Mouse (Mus musculus) 416B (cell line): ENCODE measurements around the gene F2r.

Experiments used
- DNase-seq: peaks from one replicate; pipeline ENCODE4 v3.0.0; 2011; ENCODE audit warnings: low read depth

Gene F2r

DNA sequence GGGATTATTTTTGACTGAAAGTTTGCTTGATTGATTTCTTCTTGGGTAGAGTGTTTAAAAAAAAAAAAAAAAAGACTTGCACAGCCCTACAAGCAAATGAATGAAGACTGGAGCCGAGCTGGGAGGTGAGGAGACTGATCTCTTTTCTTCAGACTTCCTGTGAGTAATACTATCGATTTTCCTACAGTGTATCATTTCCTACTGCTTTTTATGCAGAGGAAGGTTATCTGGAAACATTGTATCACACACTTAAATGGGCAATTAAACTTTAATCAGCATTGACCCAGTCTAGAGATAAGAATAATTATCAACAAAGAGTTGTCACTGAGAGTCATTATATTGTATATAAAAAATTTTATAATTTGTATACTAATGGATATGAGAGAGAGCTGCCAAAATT, 12.5 kb upstream of the F2r start:
- peak; percentile 85 for DNase-seq

DNA sequence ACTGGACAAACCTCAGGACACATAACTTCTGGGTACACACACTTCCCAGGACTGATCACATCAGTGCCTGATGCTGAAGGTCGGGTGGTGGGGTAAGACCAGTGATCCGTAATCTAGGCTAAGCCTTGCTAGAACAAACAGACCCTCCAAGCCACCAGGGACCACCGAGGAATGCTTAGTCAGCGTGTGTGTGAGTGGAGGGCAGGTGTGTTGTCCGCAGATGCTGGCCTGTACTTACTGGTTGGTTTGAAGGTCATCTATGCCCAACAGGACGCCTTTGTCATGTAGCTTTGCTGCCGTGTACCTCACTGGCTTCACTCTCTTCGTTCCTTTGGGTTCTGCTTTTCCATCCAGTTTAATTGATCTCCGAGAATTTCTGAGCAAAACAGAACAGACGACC, 11.5 kb upstream of the F2r start:
- DNase-seq: no peak

DNA sequence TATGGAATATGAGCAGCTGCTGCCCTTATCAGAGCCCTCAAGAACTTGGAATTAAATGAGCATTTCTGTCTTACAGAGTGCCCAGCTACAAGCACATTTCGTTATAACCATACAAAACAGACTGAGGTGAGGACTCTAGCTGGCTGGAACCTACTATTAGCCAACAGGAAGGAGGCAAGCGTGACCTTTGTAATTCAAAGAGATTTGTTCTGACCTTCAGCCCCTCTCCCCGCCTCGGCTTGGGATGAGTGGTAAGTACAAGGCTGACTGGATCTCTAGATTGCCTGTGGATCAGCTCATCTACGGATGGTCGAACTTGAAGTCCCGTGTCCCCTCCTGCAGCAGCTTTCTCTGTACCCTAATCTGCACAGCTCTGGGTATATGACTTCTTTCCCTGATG, 8.4 kb upstream of the F2r start:
- DNase-seq: no peak

DNA sequence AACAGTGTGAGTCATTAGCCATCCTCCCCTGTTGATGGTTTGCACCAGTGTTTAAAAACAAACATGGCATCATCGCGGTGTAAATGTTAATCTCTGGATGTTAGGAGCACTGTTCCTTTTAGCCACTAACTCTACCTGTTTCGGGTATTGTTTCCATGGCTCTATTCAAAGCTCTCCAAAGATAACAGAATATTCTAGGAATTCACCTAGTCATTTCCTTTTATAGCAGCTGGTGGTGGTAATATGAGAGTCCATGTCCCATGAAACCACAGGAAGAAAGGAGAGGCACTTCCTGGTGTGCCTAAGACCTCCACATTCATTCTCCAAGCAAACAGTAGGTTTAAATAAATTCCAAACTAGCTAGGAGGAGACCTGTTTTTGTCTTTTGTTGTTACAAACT, 4.8 kb upstream of the F2r start:
- DNase-seq: no peak

DNA sequence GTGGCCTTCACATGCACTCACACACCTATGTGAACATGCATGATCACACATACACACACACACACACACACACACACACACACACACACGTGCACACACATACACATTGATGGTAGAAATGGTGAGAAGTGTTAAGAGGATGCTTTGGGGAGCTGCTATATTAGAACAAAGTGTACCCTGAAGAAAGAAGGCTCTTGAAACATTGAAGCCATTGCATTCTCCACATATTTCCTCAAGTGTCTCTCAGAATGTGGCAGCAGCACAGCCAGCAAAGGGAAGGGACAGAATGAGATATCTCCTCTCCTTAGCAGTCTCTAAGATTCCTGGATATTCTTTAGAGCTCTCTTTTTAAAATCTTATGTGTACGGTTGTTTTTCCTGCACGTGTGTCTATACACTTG, 3.3 kb upstream of the F2r start:
- DNase-seq: no peak

DNA sequence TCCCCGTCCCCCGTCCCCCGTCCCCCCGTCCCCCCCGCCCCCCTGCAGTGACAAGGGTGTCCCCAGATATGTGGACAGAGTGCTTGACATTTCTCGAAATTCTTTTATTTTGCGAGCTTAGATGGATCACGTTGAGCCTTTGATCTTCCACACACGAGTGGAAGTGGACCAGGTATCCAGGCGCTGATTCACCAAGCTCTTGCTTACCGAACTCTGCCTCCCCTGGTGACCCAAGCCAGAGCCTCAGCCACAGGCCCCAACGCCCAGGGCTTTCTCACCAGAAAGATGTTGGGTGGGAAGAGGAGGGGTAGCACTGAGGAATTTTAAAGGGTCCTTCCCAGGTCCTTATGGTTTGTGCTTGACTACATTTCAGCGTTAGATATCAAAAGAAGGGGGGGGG, 572 bp upstream of the F2r start:
- no peak for DNase-seq

DNA sequence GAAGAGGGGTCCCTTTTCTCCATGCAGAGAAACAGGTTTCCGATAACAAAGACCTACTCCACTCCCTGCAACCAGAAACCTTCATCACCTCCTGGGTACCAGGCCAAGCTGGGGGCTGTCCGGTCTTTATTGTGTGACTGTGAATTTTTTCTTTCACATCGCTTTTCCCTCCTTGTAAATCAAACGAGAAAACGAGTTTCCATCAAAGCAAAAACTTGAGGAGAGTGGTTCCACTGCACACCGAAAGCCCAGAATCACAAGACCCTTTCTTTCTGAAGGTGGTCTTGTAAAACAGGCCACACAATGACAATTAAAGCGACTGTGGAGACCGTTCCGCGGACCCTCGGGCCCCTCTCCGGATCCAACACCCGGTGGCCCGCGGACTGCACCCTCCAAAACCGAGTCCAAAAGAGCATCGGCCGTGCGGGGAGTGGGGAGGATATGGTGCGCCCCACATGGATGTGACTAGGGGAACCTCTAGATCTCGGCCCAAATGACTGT, 566 bp downstream of the F2r start:
- peak; percentile 36 for DNase-seq

DNA sequence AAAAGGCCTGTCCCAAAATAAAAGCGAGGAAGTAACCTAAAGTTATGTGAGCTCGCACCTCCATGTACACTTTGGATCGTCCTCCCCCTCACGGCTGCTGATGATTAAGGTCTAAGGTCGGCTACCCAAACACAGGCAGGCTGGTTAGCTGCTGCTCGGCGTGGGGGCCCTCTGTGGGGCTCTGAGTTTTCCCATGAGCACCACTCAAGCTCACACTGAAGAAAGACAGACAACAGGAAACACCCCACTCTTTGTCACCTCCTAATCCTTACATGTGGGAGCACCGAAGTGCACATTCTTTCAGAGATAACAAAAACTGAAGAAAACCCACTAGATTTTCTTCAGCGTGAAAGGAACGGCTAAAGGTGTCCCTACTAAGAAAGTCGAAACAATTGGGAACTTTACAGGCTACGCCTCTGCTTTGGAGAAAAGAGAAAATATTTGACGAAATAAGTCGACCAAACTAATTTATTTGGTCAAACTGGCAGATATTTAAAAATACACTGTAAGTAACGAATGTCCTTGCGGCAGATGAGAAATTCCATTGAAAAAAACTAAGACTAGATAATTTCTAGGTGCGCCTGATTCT, 1.1 kb downstream of the F2r start:
- DNase-seq: peak; percentile 48

DNA sequence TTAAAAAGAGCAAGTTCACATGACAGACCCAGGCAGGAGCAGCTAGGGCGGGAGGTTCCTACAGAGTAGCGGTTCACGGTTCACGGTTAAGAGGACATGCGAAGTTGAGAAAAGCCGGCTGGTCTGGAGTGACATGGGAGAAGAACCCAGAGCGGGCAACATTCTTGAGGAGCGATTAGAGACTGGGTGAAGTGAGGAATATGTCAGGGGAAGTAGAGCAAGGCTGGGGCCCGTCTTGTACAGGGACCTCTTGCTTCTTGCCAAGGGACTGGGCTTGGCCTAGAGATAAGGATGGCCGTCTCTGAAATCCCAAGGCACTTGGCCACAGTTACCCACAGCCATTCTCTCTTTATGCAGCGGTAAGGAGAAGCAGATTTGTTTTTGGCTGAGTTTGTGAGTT, 1.8 kb downstream of the F2r start:
- peak; percentile 24 for DNase-seq

DNA sequence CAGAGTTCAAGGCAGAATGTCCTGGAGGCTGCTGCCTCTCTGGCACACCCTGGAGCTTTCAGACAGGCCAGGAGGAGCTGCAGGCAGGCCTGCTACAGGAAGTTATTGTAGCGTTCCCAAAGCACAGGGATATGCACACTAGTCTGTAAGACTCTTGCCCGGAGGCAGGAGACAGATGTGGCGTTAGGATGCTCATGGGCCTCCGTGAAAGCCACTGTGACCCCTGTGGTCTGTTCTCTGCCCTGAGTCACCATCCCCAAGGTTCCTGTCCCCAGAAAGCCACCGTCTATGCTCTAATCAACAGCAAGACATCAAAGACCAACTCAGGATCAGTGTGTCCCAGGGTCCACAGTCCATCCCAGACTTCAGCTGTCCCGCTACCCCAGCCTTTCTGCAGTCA, 3.5 kb downstream of the F2r start:
- DNase-seq: peak; percentile 87

DNA sequence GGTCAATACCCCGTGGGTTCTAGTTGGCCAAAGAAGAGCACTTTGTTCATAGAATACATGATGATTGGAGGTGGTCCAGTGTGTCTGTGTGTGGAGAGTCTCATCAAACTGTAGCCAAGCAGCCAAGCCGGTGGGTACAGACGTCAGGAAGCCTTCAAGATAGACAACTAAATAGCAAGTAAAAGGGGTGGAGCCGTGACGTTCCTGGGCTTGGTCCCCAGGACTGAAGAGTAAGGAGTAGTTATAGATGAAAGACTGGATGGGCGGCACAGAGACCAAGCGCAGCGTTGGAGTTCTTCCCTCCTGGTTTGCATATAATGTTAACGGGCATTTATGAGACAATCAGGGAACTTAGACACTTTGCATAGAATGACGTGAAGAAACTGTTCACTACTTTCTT, 6.0 kb downstream of the F2r start:
- DNase-seq: no peak

DNA sequence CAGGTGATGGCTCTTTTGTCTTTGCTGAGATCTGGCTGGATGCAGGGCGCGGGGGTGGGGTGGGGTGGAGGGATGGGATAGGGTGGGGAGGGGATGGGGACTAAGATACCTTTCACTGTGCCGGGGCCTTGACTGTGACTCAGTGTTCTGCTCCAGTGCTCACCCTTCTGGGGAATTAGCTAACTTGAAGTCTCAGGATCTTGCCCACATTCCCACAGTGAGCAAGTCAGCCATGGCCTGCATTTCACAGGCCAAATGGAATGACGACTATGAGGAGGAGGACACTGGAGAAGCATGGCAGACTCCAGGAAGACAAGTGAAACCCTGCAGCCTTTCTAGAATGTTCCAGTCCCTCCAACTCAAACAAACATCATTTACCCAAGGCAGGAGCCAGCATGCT, 6.5 kb downstream of the F2r start:
- DNase-seq: no peak

DNA sequence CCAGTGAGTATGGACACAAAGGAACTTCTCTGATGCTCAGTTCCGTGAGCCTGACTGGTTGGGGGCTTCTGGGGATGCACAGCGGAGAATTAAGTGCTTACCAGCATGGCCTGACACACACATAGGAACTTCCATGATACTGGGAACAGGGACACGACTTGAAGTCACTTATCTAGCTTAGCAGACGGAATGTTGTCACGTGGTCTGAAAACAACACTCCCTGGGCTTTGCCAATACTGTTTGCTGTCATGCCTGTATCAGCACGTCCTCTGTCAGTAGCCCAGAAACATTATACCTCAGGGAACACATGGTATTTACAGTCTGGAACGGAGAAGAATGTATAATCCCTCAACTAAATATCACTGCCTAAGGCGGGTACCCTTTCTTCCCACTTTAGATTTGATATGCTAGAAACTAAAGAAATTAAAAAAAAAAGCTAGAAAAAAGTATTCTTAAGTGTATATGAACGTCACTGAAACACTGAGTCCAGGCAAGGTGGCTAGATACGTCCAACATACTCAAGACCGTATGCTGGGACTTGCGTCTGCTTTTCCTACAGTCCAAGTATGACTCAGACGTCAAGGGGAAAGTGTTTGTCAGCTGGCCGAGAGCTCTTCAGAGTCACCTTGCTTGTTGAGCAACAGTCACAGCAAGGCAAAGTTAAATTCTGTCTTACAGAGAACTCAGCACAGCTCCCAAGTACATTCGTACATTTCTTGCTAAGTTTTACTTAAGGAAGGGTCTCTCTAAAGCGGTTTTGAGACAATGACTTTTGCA, 7.3 kb downstream of the F2r start:
- DNase-seq: peak; percentile 75

DNA sequence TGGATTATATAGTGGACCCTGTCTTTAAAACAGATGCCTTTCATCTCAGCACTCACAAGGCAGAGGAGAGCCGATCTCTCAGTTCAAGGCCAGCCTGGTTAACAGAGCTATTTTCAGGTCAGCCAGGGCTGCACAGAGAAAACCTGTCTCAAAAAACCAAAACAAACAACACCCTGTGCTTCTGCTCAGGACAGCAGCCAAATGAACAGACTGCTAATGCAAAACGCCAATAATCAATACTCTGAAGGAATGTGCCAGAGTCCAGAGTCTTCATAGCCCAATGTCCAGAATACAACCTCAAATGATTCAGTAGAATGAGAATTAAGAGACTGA, 9.2 kb downstream of the F2r start:
- DNase-seq: no peak

DNA sequence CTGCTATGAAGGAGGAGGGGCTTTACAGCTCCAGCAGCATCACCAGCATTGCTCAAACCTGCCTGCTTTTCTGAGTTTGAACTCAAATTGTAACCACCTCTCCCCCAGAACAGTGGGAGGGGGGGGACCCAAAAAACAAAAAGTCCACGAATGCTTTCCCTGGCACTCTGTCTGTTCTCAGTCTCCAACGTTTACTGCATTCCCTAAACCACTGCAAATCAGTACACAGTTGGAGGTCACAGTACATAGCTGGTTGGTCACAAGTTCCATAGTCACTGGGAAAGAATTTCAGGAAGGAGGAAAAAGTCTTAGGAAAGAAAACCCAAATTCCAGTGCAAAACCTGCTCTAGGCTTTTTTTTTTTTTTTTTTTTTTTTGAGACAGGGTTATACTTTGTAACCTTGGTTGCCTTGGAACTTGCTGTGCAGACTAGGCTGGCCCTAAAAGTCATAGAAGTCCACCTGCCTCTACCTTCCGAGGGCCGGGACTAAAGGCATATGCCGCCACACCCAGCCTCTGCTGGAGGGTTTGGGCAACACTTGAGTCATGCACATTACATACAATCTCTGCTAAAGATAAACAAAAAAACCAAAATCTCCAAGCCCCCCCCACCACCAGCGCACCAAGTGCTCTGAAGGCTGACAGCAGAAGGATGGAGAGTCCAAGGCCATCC, 9.7 kb downstream of the F2r start:
- DNase-seq: no peak

DNA sequence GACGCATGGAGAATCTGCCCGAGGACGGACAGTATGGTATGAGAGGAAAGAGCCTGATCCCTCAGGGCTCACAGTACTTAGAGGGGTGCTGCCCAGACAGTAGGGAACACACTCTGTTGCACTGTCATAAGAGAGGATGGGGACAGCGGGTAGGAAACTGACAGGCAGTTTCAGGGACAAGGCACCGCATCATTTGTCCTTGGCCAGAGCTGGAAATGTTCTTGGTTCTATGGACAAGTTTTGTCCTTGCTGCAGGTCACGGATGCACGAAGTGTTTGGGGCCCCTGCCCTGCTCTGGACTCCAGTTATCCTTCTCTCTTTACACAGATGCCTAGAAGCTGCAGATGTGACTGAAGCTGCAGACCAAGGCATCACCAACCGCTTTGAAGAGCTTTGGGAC, 11.3 kb downstream of the F2r start:
- DNase-seq: no peak

DNA sequence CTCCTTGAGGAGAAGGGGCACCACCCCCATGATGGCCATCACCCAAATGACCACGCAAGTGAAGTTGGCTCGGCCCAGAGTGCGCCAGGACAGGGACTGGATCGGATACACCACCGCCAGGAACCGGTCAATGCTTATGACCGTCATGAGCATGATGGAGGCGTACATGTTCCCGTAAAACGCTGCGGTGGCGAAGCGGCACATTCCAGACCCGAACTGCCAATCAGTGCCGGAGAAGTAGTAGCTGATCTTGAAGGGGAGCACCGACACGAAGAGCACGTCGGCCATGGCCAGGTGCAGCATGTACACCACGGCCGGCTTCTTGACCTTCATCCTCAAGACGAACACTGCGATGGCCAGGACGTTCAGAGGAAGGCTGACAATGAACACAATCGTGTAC, 14.0 kb downstream of the F2r start:
- DNase-seq: no peak

DNA sequence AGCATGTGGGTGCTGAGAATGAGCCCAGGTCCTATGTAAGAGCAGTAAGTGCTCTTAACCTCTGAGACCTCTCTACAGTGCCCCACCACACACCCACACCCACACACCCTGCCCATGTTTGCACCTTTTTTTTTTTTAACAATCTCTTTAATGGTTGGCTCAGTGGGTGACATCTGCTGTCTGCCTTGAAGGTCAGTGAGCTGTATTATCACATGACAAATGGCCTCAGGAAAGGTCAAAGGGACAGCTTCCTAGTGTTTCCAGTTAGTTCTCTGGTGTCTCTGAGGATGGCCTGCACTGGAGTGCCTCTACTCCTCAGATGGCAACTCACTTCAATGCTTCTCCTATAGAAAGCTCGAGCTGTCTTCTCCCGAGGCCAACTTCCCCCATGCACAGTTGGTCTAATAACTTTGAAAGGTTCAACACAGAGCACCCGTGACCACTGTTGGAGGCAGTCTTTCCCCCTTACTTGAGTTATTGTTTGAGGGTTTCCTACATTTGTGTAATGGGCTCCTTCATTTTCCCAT, 18.4 kb downstream of the F2r start:
- no peak for DNase-seq

DNA sequence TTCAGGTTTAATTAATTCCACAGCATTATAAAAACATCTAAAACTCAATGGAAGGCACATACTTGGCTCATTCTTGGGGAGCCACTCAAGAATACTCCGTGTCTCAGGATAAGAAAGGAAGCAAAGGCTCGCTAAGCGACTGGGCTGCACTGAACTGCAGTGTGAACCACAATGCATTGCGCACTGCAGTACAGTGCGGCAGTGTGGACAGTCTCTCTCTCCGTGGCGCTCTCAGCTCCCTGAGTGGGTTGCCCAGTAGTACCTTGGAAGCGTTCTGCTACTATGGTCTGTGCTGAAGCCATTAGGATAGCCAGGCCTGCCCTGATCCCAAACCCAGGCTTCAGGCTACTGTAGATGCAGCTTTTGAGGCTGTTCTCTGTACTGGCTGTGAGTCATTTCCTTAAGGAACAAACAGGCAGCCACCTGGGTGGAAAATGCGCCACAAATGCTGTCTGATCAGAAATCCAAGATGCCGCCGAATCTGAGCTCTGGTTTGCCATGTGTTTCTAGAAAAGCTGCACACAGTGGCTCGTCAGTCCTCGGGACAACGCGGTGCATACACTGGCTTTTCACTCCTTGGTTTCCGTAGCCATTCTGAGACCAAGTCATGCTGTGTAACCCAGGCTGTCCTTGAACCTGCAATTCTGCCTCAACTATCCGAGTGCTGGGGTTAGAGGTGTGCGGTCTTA, 19.9 kb downstream of the F2r start:
- DNase-seq: peak; percentile 61

DNA sequence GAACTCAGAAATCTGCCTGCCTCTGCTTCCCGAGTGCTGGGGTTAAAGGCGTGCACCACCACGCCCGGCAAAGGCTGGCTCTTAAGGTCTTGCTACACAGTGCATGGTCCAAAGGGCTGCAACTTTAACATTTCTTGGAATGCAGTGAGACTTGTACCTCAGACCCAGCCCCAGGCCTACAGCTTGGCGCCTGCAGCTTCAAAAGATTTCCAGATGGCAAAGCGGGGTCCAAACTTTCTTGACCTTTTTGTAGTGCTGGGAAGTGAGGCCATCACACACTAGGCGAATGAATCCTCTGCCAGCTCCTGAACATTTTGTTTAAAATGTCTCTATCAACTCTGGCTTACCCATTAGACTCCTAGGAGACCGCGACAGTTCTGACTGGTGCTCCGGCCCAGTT, 20.7 kb downstream of the F2r start:
- no peak for DNase-seq

DNA sequence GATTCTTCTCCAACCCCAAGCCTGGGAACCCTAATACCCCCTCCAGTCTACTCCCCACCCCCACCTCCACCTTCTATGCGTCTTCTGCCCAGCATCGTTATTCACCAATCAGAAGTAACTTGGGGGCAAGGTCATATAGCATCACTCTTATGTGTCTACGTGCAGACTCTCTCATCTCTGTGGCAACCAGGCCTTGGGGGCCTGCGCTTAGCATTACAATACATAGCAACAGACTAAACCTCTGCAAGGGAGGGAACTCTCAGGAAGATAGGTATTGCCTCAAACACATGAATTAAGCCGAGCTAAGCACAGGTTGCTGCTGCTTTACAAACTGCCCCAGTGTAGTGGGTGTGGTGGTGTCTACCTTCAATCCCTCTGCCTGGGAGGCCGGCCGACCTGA, 21.6 kb downstream of the F2r start:
- DNase-seq: no peak

DNA sequence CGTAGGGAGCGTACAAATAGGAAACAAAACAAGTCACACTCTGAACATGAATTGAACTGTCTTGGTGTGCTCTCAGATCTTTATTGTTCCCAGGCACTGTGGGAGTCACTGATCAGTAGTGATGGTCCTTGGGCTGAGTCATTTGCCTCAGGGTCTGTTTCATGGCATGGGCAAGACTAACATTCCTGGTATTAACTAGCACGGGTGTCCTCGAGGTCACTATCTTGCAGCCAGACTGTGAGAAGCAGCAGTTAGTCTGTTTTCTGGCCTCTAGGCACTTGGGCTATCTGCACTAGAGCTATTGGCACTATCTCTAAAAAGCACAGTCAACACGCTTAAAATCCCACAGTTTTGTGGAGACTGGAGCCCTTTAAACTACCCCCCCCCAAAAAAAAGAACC, 22.4 kb downstream of the F2r start:
- no peak for DNase-seq

DNA sequence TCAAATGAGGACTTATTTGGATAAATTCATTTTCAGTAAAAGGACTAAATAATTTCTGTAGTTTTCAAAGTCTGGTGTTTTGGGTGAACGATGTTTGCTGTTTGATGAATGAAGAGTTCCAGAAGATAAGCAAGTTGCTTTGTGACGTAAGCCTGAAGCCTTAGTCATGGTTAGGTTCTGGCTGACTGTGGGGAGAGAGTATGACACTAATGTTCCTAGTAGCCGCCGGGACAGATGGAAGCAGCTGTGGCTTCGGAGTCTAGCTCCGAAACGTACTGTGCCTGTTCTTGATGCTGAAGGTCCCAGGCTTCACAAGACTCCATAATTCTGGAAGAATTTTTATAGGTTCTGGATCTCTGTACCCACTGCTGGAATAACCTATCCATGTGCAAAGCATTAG, 22.9 kb downstream of the F2r start:
- peak; percentile 74 for DNase-seq
